Mouse (Mus musculus): Measurements from ENCODE around the gene Cse1l. TPM values are rescaled to one million over a fixed set of nuclear protein-coding genes. Genes with fewer than 3 reads are reported as not detected.

Cse1l gene
- total and polyA plus RNA-seq, 3 experiments: 76.0 to 165 (median 162) TPM

DNA sequence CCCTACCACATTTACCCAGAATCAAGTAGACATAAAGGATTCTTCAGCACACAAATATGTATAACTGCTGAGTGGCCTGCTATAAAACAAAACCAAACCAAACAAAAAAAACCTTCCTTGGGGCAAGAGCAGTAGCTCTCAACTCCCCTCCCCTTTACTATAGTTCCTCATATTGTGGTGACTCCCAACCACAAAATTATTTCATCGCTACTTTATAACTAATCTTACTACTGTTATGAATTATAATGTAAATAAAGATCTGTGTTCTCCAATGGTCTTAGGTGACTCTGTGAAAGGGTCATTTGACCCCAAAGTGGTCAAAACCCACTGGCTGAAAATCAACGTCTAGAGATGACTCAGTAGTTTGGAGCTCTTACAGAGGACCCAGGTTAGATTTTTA is 74.3 kb downstream of the Cse1l start:
- Histone ChIP-seq H3K4me2 (ENCODE audit: insufficient read depth, low read depth, poor library complexity, severe bottlenecking) (no peak overlapping the region), H3K9me3 (replicated peaks; ENCODE audit: low read length) (no peaks in the 10 kb centered on the region), H3K79me2 (replicated peaks; ENCODE audit: control insufficient read depth, extremely low read depth, insufficient read depth, poor library complexity, severe bottlenecking) (peaks cover 49% of the 10 kb centered on the region), H3K4me3 (replicated peaks in 1 of 3; ENCODE audit: low read depth in 2 of 3, low read length in 2 of 3, poor library complexity in 1 of 3) (no peak overlapping the region), H3K27me3 (replicated peaks) (no peaks in the 10 kb centered on the region), H3K4me1 (ENCODE audit: control insufficient read depth in 1 of 2, insufficient read depth in 2 of 2) (peaks cover 2 to 54% of the 10 kb centered on the region in 2 experiments; a peak in 3 of 4 replicates), H3K9ac (ENCODE audit: insufficient read depth, low read depth) (no peak overlapping the region), H3K36me3 (replicated peaks in 1 of 2; ENCODE audit: control insufficient read depth in 1 of 2, insufficient read depth in 1 of 2, low read length in 1 of 2) (peaks cover 0 to 6% of the 10 kb centered on the region in 2 experiments), H3K27ac (ENCODE audit: insufficient read depth, low read depth) (no peak overlapping the region)
- peak; percentile 48 for DNase-seq (ENCODE audit: extremely low read depth)
- TF ChIP-seq NELFE (IDR thresholded peaks at IDR 0.05; ENCODE audit: low read depth, low read length) (no peak), UBTF (IDR thresholded peaks at IDR 0.05; ENCODE audit: low read depth, low read length) (no peak), MEF2A (IDR thresholded peaks at IDR 0.05; ENCODE audit: borderline replicate concordance, low read depth, low read length) (no peak), ZNF384 (IDR thresholded peaks at IDR 0.05; ENCODE audit: low read depth, low read length) (no peak), JUND (conservative IDR thresholded peaks at IDR 0.05; ENCODE audit: low read depth, low read length) (no peak; the same call in 1 of the 2 replicates), KAT2A (IDR thresholded peaks at IDR 0.05; ENCODE audit: insufficient replicate concordance, low read length) (no peak), CHD1 (IDR thresholded peaks at IDR 0.05; ENCODE audit: low read depth, low read length) (no peak)
- dilution Hi-C loops (cut with MboI; ENCODE audit: extremely low pct_ligation_motif_present, extremely low pct_unique_long_range_greater_than_20kb, low sequenced_read_pairs) (no loop called here), in situ Hi-C loops (cut with MboI; ENCODE audit: low pct_ligation_motif_present, low pct_unique_long_range_greater_than_20kb, low sequenced_read_pairs) (no loop called here)

DNA sequence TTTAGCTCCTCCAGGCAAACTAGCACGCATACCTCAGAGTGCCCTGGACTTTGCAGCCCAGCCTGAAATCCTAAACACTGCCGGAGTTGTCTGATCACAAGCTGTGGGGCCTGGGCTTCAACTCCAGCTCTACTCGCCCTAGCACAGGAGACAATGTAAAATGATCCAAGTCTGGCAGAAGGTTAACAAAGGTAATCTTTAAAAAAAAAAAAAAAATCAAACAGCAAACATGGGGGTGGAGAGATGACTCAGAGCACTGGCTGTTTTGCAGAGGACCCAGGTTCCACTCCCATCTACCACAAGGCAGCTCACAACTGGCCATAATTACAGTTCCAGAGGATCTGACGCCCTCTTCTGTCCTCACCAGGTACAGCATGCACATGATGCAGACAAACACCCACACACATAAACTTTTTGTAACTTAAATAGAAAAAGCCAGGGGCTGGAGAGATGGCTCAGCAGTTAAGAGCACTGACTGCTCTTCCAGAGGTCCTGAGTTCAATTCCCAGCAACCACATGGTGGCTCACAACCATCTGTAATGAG is 77.6 kb downstream of the Cse1l start:
- H3K27ac ChIP-seq (ENCODE audit: insufficient read depth, low read depth): no peak overlapping the region
- dilution Hi-C loops (cut with MboI; ENCODE audit: extremely low pct_ligation_motif_present, extremely low pct_unique_long_range_greater_than_20kb, low sequenced_read_pairs) (no loop called here), in situ Hi-C loops (cut with MboI; ENCODE audit: low pct_ligation_motif_present, low pct_unique_long_range_greater_than_20kb, low sequenced_read_pairs) (no loop called here)
- no peak overlapping the region for H3K4me2 ChIP-seq (ENCODE audit: insufficient read depth, low read depth, poor library complexity, severe bottlenecking)
- H3K4me1 ChIP-seq (ENCODE audit: control insufficient read depth in 1 of 2, insufficient read depth in 2 of 2): peaks cover 0 to 35% of the 10 kb centered on the region in 2 experiments; a peak in 2 of 4 replicates
- H3K4me3 ChIP-seq (replicated peaks in 1 of 3; ENCODE audit: low read depth in 2 of 3, low read length in 2 of 3, poor library complexity in 1 of 3): no peak overlapping the region
- no peak overlapping the region for H3K9ac ChIP-seq (ENCODE audit: insufficient read depth, low read depth)
- no peaks in the 10 kb centered on the region for H3K27me3 ChIP-seq (replicated peaks)
- no peak for TF ChIP-seq MXI1 (IDR thresholded peaks at IDR 0.05; ENCODE audit: low read depth, low read length)
- no peak for TF ChIP-seq CHD1 (IDR thresholded peaks at IDR 0.05; ENCODE audit: low read depth, low read length)
- TF ChIP-seq ZMIZ1 (IDR thresholded peaks at IDR 0.05; ENCODE audit: low read depth, low read length): no peak
- no peak for TF ChIP-seq UBTF (IDR thresholded peaks at IDR 0.05; ENCODE audit: low read depth, low read length)
- TF ChIP-seq CTCF (conservative IDR thresholded peaks at IDR 0.05 in 1 of 2, IDR thresholded peaks at IDR 0.05 in 1 of 2; ENCODE audit: low read depth in 2 of 2, low read length in 2 of 2): peak in 1 of 2 experiments; percentile 10; a peak in 2 of 4 replicates
- TF ChIP-seq MAFK (IDR thresholded peaks at IDR 0.05; ENCODE audit: insufficient replicate concordance, low read length): no peak
- peaks cover 45% of the 10 kb centered on the region for H3K79me2 ChIP-seq (replicated peaks; ENCODE audit: control insufficient read depth, extremely low read depth, insufficient read depth, poor library complexity, severe bottlenecking)
- peaks cover 0 to 9% of the 10 kb centered on the region in 2 experiments for H3K36me3 ChIP-seq (replicated peaks in 1 of 2; ENCODE audit: control insufficient read depth in 1 of 2, insufficient read depth in 1 of 2, low read length in 1 of 2)
- DNase-seq (ENCODE audit: extremely low read depth): no peak
- H3K9me3 ChIP-seq (replicated peaks; ENCODE audit: low read length): no peaks in the 10 kb centered on the region

DNA sequence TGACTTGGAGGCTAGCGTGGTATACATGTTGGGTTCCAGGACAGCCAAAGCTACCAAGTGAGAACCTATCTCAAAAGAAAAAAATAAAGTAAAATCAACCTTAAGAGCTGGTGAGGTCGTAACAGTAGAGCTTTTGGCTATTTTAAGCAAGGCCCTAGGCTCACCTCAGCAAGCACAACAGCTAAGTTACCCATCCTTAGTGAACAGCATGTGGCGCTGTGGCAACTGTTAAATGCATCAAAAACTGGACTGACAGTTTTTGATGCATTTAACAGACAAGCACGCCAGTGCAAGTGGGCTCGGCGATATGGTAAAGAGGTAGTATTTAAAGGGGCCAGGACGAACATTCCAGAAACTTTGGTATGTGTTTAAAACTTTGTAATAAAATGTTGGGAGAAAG is 85.0 kb downstream of the Cse1l start:
- TF ChIP-seq E2F4 (IDR thresholded peaks at IDR 0.05; ENCODE audit: insufficient replicate concordance, low read depth, low read length): no peak
- TF ChIP-seq GABPA (IDR thresholded peaks at IDR 0.05; ENCODE audit: insufficient replicate concordance, low read depth, low read length): no peak
- no peak for TF ChIP-seq MAZ (IDR thresholded peaks at IDR 0.05; ENCODE audit: low read depth, low read length)
- TF ChIP-seq ELF1 (IDR thresholded peaks at IDR 0.05; ENCODE audit: low read depth, low read length): no peak
- TF ChIP-seq CHD2 (IDR thresholded peaks at IDR 0.05; ENCODE audit: low read length): no peak
- no peak for TF ChIP-seq SIN3A (IDR thresholded peaks at IDR 0.05; ENCODE audit: low read length)
- peak; percentile 22; the same call in 1 of the 2 replicates for TF ChIP-seq SMC3 (IDR thresholded peaks at IDR 0.05; ENCODE audit: low read depth, low read length)
- TF ChIP-seq CTCF (conservative IDR thresholded peaks at IDR 0.05 in 1 of 2, IDR thresholded peaks at IDR 0.05 in 1 of 2; ENCODE audit: low read depth in 2 of 2, low read length in 2 of 2): peak in 1 of 2 experiments; percentile 43; a peak in 2 of 4 replicates
- no peak for TF ChIP-seq POLR2A (IDR thresholded peaks at IDR 0.05; ENCODE audit: low read depth, low read length)
- H3K79me2 ChIP-seq (replicated peaks; ENCODE audit: control insufficient read depth, extremely low read depth, insufficient read depth, poor library complexity, severe bottlenecking): peaks cover 72% of the 10 kb centered on the region
- no peaks in the 10 kb centered on the region for H3K27me3 ChIP-seq (replicated peaks)
- H3K9ac ChIP-seq (ENCODE audit: insufficient read depth, low read depth): no peak overlapping the region
- no peak overlapping the region for H3K27ac ChIP-seq (ENCODE audit: insufficient read depth, low read depth)
- no peak overlapping the region for H3K4me3 ChIP-seq (replicated peaks in 1 of 3; ENCODE audit: low read depth in 2 of 3, low read length in 2 of 3, poor library complexity in 1 of 3)
- H3K4me2 ChIP-seq (ENCODE audit: insufficient read depth, low read depth, poor library complexity, severe bottlenecking): no peak overlapping the region
- peaks cover 0 to 8% of the 10 kb centered on the region in 2 experiments for H3K36me3 ChIP-seq (replicated peaks in 1 of 2; ENCODE audit: control insufficient read depth in 1 of 2, insufficient read depth in 1 of 2, low read length in 1 of 2)
- no peaks in the 10 kb centered on the region for H3K9me3 ChIP-seq (replicated peaks; ENCODE audit: low read length)
- no peak for DNase-seq (ENCODE audit: extremely low read depth)
- in situ Hi-C loops (cut with MboI; ENCODE audit: low pct_ligation_motif_present, low pct_unique_long_range_greater_than_20kb, low sequenced_read_pairs) (no loop called here), dilution Hi-C loops (cut with MboI; ENCODE audit: extremely low pct_ligation_motif_present, extremely low pct_unique_long_range_greater_than_20kb, low sequenced_read_pairs) (no loop called here)
- H3K4me1 ChIP-seq (ENCODE audit: control insufficient read depth in 1 of 2, insufficient read depth in 2 of 2): peaks cover 2 to 53% of the 10 kb centered on the region in 2 experiments; a peak in 2 of 4 replicates
